Mouse (Mus musculus) left cerebral cortex, adult 18-20 months (tissue): ENCODE data around the gene Tsc22d2. TPM values are rescaled to one million over a fixed set of nuclear protein-coding genes. Genes with fewer than 3 reads are reported as not detected.
"Not testable (repeated sequence)": the region's sequence is repeated elsewhere in the genome, so short reads cannot be mapped to it uniquely, and the experiment has no call there.

Experiments used
- DNase-seq, 2 experiments: peaks; one replicate each; pipeline ENCODE4 v3.0.0; 2021 to 2022; ENCODE audit warnings: low spot score in 2 of 2, mixed read lengths in 1 of 2
- total RNA-seq, 2 experiments: library from RNA; stranded (reverse); gene quantifications; 2 replicates each; pipeline ENCODE4 v1.2.3; 2021

The Tsc22d2 gene
- total RNA-seq, 2 experiments from 2014 or later, result 37.4 to 38.8 TPM

GRCm38 (mm10) chr3:58418724-58419705, 4.5 kb downstream of the Tsc22d2 start:
- DNase-seq, result no peak

- no peak for DNase-seq
These were observed 14.3 kb downstream of the Tsc22d2 start for GRCm38 (mm10) chr3:58428861-58429260.

DNA sequence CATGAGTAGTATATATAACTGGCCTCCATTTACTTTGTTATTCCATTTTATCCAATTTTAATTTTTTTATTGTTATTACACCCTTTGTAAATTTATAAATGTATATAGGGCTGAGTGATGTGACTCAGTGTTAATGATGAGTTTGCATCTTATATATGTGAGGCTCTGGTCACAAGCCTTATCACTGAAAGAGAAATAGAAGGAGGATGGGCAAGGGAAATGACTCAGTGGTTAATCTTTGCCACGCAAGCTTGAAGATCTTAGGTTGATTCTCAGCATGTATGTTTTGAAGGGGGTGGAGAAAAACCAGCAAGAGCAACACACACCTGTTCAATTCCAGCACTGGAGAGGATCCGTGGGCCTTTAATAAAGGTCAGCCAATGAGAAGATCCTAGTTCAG, 19.9 kb downstream of the Tsc22d2 start:
- DNase-seq, result no peak

DNA sequence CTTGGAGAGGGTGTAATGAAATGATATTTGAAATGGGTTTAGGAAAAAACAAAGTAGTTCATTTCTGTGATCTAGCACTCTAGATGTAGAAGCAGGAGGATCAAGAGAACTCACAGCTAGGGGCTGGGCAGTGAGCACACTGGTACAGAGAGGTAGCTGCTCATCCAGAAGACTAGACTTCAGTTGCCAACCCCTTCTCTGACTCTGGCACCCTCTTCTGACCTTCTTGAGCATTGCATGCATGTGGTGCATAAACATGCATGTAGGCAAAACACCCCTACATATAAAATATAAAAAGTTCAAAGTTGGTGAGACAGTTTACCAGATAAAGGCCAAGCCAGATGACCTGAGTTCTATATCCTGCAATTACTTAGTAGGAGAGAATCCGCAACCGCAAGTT, 33.7 kb downstream of the Tsc22d2 start:
- no peak for DNase-seq

DNA sequence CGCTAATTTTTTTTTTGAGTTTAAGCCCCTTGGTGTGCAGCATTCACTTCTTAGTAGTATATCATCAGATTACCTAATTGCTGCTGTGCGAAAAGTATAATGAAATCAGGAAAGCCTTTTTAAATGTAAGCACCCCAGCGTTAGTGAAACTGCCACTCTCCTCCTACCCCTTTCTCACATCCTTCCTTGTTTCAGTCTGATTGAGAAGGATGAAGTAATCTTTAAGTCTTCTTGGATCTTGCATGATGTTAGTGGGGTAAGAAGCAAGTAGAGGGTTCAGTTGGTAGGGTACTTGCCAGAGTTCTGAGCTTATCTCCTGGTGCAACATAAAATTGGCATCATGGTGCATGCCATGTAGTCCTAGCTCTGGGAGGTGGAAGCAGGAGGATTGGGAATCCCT, 35.0 kb downstream of the Tsc22d2 start:
- no peak for DNase-seq

DNA sequence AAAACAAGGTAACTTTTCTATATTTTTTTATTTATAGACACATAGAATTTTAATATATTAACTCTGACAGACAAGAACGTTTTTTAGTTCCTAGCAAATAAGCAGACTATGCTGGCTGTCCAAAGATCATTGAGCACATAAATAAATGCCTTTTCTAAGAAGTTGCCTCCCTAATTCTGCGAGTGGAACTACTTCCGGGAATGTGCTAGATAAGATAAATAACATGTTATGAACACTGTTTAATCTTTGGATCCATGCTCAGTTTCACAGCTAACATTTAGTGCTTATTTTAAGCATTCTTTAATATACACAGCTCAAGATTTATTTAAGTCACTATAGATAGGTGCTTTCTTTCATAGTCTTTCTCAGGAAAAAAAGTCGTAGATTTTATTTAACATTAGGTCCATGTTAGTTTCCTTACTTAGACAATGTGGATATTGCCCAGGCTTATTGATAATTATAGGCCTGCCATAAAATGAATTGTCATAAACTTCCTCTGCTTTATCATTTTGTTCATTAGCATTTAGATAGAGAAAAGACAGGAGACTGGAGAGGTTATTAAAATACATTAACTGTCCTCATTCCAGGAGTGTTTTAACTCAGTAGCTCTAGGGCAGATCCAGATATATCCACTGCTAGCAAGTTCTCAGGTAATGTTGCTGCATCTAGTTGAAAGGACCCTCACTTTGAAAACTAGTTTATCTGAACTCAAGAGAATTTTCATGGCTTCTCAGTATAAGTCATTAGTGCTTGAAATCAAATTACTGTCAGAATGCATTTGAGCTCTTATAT, 40.1 kb downstream of the Tsc22d2 start:
- DNase-seq, result no peak

DNA sequence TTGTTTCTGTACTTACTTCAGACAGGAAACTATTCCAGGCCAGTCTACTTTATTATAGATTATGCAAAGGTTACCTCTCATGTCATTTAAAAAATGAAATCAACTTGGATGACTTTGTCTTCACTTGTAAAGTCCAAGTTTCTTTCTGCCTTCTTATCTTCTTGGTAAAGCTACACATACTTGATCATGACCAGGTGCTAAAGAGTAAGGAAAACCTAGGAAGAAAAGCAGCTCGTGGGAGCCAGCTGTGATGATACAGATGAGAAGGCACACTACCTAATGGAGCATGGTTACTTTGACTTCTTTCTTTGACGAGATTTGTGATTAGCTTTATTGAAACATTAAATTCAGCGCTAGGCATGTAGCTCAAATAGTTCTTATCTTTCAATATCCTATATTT, 40.7 kb downstream of the Tsc22d2 start:
- no peak for DNase-seq

- DNase-seq, result no peak
These were observed 55.3 kb downstream of the Tsc22d2 start for GRCm38 (mm10) chr3:58469655-58470437.

DNA sequence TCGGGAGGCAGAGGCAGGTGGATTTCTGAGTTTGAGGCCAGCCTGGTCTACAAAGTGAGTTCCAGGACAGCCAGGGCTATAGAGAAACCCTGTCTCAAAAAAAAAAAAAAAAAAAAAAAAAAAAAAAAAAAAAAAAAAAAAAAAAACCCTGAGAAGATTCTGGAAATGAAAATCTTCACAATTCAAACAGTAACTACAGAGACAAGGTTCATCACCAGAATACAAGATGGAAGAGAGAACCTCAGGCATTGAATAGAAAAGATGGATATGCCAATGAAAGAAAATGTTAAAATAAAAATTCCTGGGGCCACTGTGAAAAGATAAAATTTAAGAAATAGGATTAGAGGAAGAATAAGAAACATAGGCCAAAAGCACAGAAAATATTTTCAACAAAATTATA, 60.8 kb downstream of the Tsc22d2 start:
- not testable (repeated sequence) for DNase-seq

DNA sequence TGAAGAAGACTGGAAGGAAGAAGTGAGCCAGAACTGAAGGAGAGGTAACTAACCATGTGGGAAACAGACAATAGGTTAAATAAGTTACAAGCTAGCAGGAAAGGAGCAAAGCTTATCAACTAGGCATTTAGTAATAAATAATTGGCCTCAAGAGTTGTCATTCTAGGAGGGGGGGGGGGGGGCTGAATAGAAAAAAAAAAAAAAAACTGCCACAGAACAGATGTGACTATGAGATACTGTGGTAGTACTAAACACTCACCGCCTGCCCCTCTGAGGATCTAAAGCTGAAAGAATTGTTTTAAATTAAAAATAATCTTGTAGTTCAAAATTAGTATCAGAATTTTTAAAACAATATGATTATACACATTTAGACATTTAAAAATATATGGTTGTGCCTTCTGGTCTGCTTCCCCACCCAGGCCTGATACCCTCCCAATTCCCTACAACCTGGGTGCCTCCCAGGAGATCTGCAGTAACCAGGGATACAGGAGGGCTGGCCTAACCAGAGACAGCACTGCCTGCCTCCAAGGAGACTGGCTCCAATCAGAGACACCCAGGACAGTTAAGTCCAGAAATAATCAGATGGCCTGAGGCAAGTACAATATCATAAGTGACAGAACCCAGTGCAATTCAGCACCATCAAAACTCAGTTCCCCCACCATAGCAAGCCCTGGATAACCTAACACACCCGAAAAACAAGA, 64.4 kb downstream of the Tsc22d2 start:
- no peak for DNase-seq

DNA sequence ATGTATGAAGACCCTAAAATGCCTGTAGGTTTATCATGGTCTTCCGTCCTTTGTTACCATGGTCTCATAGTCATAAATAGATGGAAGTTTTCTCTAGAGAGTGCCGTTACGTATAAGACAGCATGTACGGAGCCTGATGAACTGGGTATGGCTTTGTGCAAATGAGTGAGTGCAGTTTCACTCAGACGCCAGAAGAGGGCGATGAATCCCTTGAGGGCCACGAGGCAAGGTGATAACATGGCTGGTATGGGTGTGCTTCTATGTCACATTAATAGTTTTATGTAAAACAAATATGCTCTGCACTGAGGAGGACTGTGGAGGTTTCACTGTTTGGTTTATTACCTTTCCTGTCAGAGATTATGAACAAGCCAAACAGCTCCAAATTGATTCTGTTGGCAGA, 71.4 kb downstream of the Tsc22d2 start:
- no peak for DNase-seq

GRCm38 (mm10) chr3:58487121-58487520, 72.6 kb downstream of the Tsc22d2 start:
- no peak for DNase-seq

DNA sequence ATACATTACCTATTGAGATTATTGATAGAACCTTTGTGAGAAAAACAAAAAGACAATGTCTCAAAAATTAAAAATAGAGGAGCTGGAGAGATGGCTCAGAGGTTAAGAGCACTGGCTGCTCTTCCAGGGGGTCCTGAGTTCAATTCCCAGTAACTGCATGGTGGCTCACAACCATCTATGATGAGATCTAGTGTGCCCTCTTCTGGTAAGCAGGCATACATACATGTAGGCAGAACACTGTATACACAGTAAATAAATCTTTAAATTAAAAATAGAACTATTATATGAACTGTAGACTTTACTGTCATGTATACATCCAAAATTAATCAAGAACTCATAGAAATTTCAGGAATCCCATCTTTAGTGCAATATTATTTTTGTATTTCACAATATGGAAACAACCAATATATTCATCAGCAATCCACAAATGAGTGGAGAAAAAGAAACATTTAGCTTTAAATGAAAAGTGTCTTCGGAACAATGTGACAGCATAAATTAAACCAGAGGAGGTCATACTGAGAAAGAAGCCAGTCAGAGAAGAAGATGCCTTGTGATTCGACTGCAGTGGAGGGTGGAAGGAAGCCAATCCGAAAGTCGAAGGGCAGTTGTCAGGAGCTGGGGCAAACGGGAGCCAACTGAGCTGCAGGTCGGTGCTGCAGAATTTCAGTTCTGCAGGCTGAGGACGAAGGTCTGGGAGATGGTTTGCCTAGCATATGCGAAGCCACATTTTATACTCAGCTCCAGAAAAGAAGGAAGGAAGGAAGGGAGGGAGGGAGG, 73.7 kb downstream of the Tsc22d2 start:
- no peak for DNase-seq

DNA sequence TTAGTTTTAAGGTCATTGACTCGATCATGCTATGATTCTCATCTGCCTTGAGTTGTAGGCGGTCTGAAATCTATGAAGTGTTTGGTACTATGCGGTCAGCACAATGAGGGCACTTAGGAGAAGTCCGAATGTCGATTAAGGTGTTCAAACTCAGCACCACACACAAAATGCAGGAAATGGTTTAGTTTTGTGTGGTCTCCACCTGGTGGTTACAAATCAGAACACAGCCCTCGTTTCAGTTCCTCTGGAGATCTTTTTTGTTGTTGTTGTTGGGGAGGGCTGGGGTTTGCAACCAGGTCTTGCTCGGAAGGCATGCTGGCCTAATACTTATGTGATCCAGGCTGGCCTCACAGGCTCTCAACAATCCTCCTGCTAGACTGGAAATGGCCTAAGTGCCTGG, 76.3 kb downstream of the Tsc22d2 start:
- DNase-seq, result peak; percentile 17 to 32

DNA sequence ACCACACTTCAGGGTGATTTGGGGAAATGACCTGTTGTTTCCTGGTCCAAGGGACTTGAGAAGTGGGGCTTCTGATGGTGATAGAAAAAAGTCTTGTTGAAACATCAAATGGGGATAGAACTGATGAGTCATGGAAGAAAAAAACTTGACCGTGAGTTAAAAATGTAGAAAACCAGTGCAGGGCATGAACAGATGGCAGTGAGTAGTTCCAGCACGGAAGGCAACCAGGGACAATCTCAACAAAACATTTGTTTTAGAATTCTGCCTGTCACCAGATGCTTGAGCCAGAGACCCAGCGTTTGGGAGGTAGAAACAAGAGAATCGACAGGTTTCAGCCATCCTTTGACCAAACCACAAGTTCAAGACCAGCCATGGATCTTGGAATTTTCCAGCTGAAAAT, 79.1 kb downstream of the Tsc22d2 start:
- peak; percentile 35 to 47 for DNase-seq

- no peak for DNase-seq
These were observed 87.4 kb downstream of the Tsc22d2 start for GRCm38 (mm10) chr3:58501961-58502360.

DNA sequence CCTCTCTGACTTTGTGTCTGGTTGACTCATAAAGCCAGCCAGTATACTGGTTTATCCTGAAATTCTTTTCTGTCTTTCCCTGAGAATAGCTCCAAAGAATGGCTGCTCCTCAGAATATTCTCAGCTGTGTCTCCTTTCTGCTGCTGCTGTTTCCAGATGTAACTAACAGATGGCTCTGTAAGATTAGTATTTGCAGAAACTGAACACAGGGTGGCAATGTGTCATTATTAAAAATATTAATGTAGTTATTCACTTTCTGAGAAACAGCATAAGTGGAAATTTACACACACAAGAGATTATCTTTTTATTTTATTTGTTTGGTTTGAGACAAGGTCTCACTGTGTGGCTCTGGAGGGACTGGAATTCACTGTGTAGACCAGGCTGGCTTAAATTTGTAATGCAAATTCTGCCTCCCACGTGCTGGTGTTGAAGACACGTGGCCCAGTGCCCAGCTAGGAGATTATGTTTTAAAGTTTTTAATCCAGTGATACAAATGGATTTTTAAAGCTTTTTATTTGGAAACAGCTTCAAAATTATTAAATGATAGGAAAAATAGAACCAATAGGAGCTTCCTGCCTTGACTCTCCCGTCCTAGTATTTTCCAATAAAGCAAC, 89.3 kb downstream of the Tsc22d2 start:
- DNase-seq, result peak in 1 of 2 experiments; percentile 25

DNA sequence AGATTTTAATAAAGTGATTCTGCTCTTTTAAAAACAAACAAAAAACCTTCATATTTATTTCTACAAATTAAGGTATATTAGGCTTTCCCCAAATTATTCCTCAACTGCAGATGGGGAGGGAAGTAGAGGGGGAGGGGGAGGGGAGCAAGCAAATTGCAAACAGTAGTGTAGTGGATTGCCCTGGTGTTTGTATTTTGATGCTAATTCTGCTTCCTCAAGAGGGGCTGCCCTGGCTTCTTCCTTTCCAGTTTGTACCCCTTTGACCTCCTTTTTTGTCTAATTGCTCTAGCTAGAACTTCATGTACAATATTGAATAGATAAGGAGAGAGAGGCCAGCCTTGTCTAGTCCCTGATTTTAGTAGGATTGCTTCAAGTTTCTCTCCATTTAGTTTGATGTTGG, 90.2 kb downstream of the Tsc22d2 start:
- no peak for DNase-seq

- DNase-seq, result no peak
These were observed 93.7 kb downstream of the Tsc22d2 start for GRCm38 (mm10) chr3:58508020-58508750.
